Mouse (Mus musculus): ENCODE results near the gene Siah1b.

- TF ChIP-seq GATA1 (IDR thresholded peaks at IDR 0.05; ENCODE audit: low read length) (no peak), TAL1 (IDR thresholded peaks at IDR 0.05; ENCODE audit: low read length) (no peak)
These were observed 25.9 kb upstream of the Siah1b start for GRCm38 (mm10) chrX:164102198-164102597.
